Mouse (Mus musculus) liver, postnatal 0 days (tissue): ENCODE results near the gene Rnf13.

Experiments
- CTCF ChIP-seq: sonication (generic); IDR thresholded peaks from 2 replicates; pipeline ENCODE4 v1.5.1; 2016; ENCODE audit warnings: antibody characterized with exemption, low read depth
- EP300 ChIP-seq: IDR thresholded peaks from 2 replicates; pipeline ENCODE4 v1.6.1; 2016; ENCODE audit warnings: antibody characterized with exemption, low read depth, mild to moderate bottlenecking

- no peak for TF ChIP-seq EP300
- TF ChIP-seq CTCF: no peak
These were observed 4.0 kb downstream of the Rnf13 start for GRCm38 (mm10) chr3:57739830-57740229.
